Mouse (Mus musculus): Measurements from ENCODE around the gene Mettl25. TPM values are rescaled to one million over a fixed set of nuclear protein-coding genes. Genes with fewer than 3 reads are reported as not detected.

The Mettl25 gene
- polyA plus RNA-seq, 1 experiment from 2014 or later = 14.6 TPM

GRCm38 (mm10) chr10:105753831-105754605 lies 87.2 kb downstream of the Mettl25 start:
- no peaks in the 10 kb centered on the region for H3K27me3 ChIP-seq (ENCODE audit: insufficient read depth, low read length)
- DNase-seq (no peak), ATAC-seq (ENCODE audit: insufficient read depth) (no peak)
- H3K36me3 ChIP-seq (ENCODE audit: insufficient read depth) = no peaks in the 10 kb centered on the region
- WGBS = 74% methylated on average over 5 of the region's 5 CpGs
- H3K4me3 ChIP-seq (ENCODE audit: low read depth, low read length) = no peak overlapping the region
- H3K27ac ChIP-seq (ENCODE audit: low read depth) = no peak overlapping the region
- H3K4me2 ChIP-seq = no peak overlapping the region
- no peak overlapping the region for H3K9ac ChIP-seq
- TF ChIP-seq CTCF (IDR thresholded peaks at IDR 0.05; ENCODE audit: low read depth) = no peak
- H3K4me1 ChIP-seq (ENCODE audit: insufficient read depth) = no peaks in the 10 kb centered on the region
- H3K9me3 ChIP-seq (ENCODE audit: low read depth, low read length) = no peaks in the 10 kb centered on the region

GRCm38 (mm10) chr10:105746019-105746418 lies 95.2 kb downstream of the Mettl25 start:
- 80% methylated on average over 1 of the region's 1 CpGs for WGBS

GRCm38 (mm10) chr10:105741736-105742135 lies 99.4 kb downstream of the Mettl25 start:
- DNase-seq = no peak
- Histone ChIP-seq H3K4me1 (ENCODE audit: insufficient read depth) (no peaks in the 10 kb centered on the region), H3K4me2 (no peak overlapping the region), H3K36me3 (ENCODE audit: insufficient read depth) (no peaks in the 10 kb centered on the region), H3K4me3 (ENCODE audit: low read depth, low read length) (no peak overlapping the region), H3K27me3 (ENCODE audit: insufficient read depth, low read length) (no peaks in the 10 kb centered on the region), H3K9me3 (ENCODE audit: low read depth, low read length) (no peaks in the 10 kb centered on the region), H3K9ac (no peak overlapping the region), H3K27ac (ENCODE audit: low read depth) (no peak overlapping the region)
- 59% methylated on average over 6 of the region's 6 CpGs for WGBS
- no peak for ATAC-seq (ENCODE audit: insufficient read depth)
- TF ChIP-seq CTCF (IDR thresholded peaks at IDR 0.05; ENCODE audit: low read depth) = no peak

More at GRCm38 (mm10) chr10:105746019-105746418, 95.2 kb downstream of the Mettl25 start:
- H3K4me1 ChIP-seq (ENCODE audit: insufficient read depth) = no peaks in the 10 kb centered on the region
- no peak overlapping the region for H3K27ac ChIP-seq (ENCODE audit: low read depth)
- no peak overlapping the region for H3K4me3 ChIP-seq (ENCODE audit: low read depth, low read length)
- DNase-seq (no peak), ATAC-seq (ENCODE audit: insufficient read depth) (no peak)
- H3K9me3 ChIP-seq (ENCODE audit: low read depth, low read length) = no peaks in the 10 kb centered on the region
- H3K27me3 ChIP-seq (ENCODE audit: insufficient read depth, low read length) = no peaks in the 10 kb centered on the region
- H3K36me3 ChIP-seq (ENCODE audit: insufficient read depth) = no peaks in the 10 kb centered on the region
- no peak for TF ChIP-seq CTCF (IDR thresholded peaks at IDR 0.05; ENCODE audit: low read depth)
- H3K9ac ChIP-seq = no peak overlapping the region
- H3K4me2 ChIP-seq = no peak overlapping the region

GRCm38 (mm10) chr10:105738942-105739341 lies 102.2 kb downstream of the Mettl25 start:
- ATAC-seq (ENCODE audit: insufficient read depth) (no peak), DNase-seq (peak; percentile 41)
- H3K36me3 ChIP-seq (ENCODE audit: insufficient read depth) = no peaks in the 10 kb centered on the region
- H3K9ac ChIP-seq = no peak overlapping the region
- H3K9me3 ChIP-seq (ENCODE audit: low read depth, low read length) = no peaks in the 10 kb centered on the region
- TF ChIP-seq CTCF (IDR thresholded peaks at IDR 0.05; ENCODE audit: low read depth) = no peak
- H3K4me1 ChIP-seq (ENCODE audit: insufficient read depth) = no peaks in the 10 kb centered on the region
- WGBS = 36% methylated on average over 5 of the region's 5 CpGs
- no peak overlapping the region for H3K4me2 ChIP-seq
- H3K27me3 ChIP-seq (ENCODE audit: insufficient read depth, low read length) = no peaks in the 10 kb centered on the region
- H3K27ac ChIP-seq (ENCODE audit: low read depth) = no peak overlapping the region
- H3K4me3 ChIP-seq (ENCODE audit: low read depth, low read length) = no peak overlapping the region

GRCm38 (mm10) chr10:105727798-105728197 lies 113.4 kb downstream of the Mettl25 start:
- H3K27ac ChIP-seq (ENCODE audit: low read depth) = no peak overlapping the region
- no peak overlapping the region for H3K4me3 ChIP-seq (ENCODE audit: low read depth, low read length)
- H3K36me3 ChIP-seq (ENCODE audit: insufficient read depth) = no peaks in the 10 kb centered on the region
- H3K9ac ChIP-seq = no peak overlapping the region
- no peaks in the 10 kb centered on the region for H3K27me3 ChIP-seq (ENCODE audit: insufficient read depth, low read length)
- H3K4me2 ChIP-seq = no peak overlapping the region
- no peaks in the 10 kb centered on the region for H3K9me3 ChIP-seq (ENCODE audit: low read depth, low read length)
- TF ChIP-seq CTCF (IDR thresholded peaks at IDR 0.05; ENCODE audit: low read depth) = no peak
- ATAC-seq (ENCODE audit: insufficient read depth) (no peak), DNase-seq (no peak)
- WGBS = 85% methylated on average over 2 of the region's 2 CpGs
- H3K4me1 ChIP-seq (ENCODE audit: insufficient read depth) = no peaks in the 10 kb centered on the region

- DNase-seq (no peak), ATAC-seq (ENCODE audit: insufficient read depth) (no peak)
- no peak overlapping the region for H3K4me2 ChIP-seq
- no peaks in the 10 kb centered on the region for H3K27me3 ChIP-seq (ENCODE audit: insufficient read depth, low read length)
- H3K27ac ChIP-seq (ENCODE audit: low read depth) = no peak overlapping the region
- WGBS = 55% methylated on average over 6 of the region's 6 CpGs
- no peak for TF ChIP-seq CTCF (IDR thresholded peaks at IDR 0.05; ENCODE audit: low read depth)
- no peaks in the 10 kb centered on the region for H3K9me3 ChIP-seq (ENCODE audit: low read depth, low read length)
- H3K9ac ChIP-seq = no peak overlapping the region
- no peaks in the 10 kb centered on the region for H3K4me1 ChIP-seq (ENCODE audit: insufficient read depth)
- H3K4me3 ChIP-seq (ENCODE audit: low read depth, low read length) = no peak overlapping the region
- H3K36me3 ChIP-seq (ENCODE audit: insufficient read depth) = no peaks in the 10 kb centered on the region
Observed at GRCm38 (mm10) chr10:105727353-105727752, 113.8 kb downstream of the Mettl25 start.

- H3K4me3 ChIP-seq (ENCODE audit: low read depth, low read length) = no peak overlapping the region
- peak; percentile 83 for TF ChIP-seq CTCF (IDR thresholded peaks at IDR 0.05; ENCODE audit: low read depth)
- no peak for ATAC-seq (ENCODE audit: insufficient read depth)
- H3K9ac ChIP-seq = no peak overlapping the region
- H3K4me2 ChIP-seq = no peak overlapping the region
- peak; percentile 86 for DNase-seq
- no peak overlapping the region for H3K27ac ChIP-seq (ENCODE audit: low read depth)
- no peaks in the 10 kb centered on the region for H3K27me3 ChIP-seq (ENCODE audit: insufficient read depth, low read length)
- WGBS = 8% methylated on average over 6 of the region's 6 CpGs
- H3K36me3 ChIP-seq (ENCODE audit: insufficient read depth) = no peaks in the 10 kb centered on the region
- H3K9me3 ChIP-seq (ENCODE audit: low read depth, low read length) = no peaks in the 10 kb centered on the region
- H3K4me1 ChIP-seq (ENCODE audit: insufficient read depth) = no peaks in the 10 kb centered on the region
Observed at GRCm38 (mm10) chr10:105714844-105715243, 126.3 kb downstream of the Mettl25 start.

Measured in lung, embryonic 14.5 days (tissue).